Mouse (Mus musculus) olfactory bulb, adult 2 months (tissue): ENCODE results near the gene Pbld2. TPM values are rescaled to one million over a fixed set of nuclear protein-coding genes. Genes with fewer than 3 reads are reported as not detected.
"Not testable (repeated sequence)": the region's sequence is repeated elsewhere in the genome, so short reads cannot be mapped to it uniquely, and the experiment has no call there.

ENCODE experiments used
- H3K27ac ChIP-seq: fragments of 200-500 bp; 2 replicates; pipeline ENCODE4 v1.5.1; 2012; ENCODE audit warnings: low read depth, low read length; ENCODE audit not compliant: insufficient read depth
- H3K4me1 ChIP-seq: fragments of 200-500 bp; 2 replicates; pipeline ENCODE4 v1.6.1; 2012; ENCODE audit warnings: low read length; ENCODE audit not compliant: control insufficient read depth, insufficient read depth
- H3K4me3 ChIP-seq: fragments of 200-500 bp; 2 replicates; pipeline ENCODE4 v1.5.1; 2012; ENCODE audit warnings: mild to moderate bottlenecking, low read depth, low read length, moderate library complexity; ENCODE audit not compliant: insufficient read depth
- CTCF ChIP-seq: fragments of 200-500 bp; IDR thresholded peaks from 2 replicates; pipeline ENCODE4 v1.5.1; 2012; ENCODE audit warnings: low read depth, mild to moderate bottlenecking, low read length, moderate library complexity; ENCODE audit not compliant: insufficient read depth
- POLR2A ChIP-seq: fragments of 200-500 bp; IDR thresholded peaks from 2 replicates; pipeline ENCODE4 v1.6.1; 2012; ENCODE audit warnings: mild to moderate bottlenecking, low read depth, low read length, moderate library complexity; ENCODE audit not compliant: insufficient read depth
- WGBS: fragments of 180-500 bp; shearing (Covaris S2); methylation state at CpG from one replicate; pipeline ENCODE4 v1.1.7; 2018; 5-methylcytosine and 5-hydroxymethylcytosine counted together
- polyA plus RNA-seq: library from polyadenylated mRNA; stranded (reverse); fragments of >200 nt; gene quantifications from 2 replicates; pipeline ENCODE4 v1.2.4, GENCODE M21; 2012; ENCODE audit warnings: low replicate concordance; ENCODE audit not compliant: missing spikeins, insufficient read depth, insufficient read length

The Pbld2 gene
- polyA plus RNA-seq, 1 experiment = not detected

DNA sequence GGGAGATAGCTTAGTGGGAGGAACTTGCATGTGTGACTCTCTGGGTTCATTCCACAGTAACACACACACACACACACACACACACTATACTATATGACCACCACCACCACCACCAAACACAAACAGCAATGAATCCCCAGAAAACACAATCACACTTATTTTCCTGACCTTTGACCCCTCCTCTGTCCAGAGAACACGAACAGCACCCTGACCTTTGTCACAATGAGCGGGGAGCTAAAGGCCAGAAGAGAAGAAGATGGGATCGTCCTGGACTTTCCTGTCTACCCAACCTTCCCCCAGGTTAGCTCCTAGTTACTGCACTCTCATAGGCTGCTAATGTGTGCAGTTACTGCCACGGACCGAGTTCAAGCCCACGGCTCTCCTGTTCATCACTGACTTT is 27.9 kb downstream of the Pbld2 start:
- Histone ChIP-seq H3K4me1 (no peaks in the 10 kb centered on the region), H3K27ac (no peak overlapping the region), H3K4me3 (no peak overlapping the region)
- 88% methylated on average over 6 of the region's 6 CpGs for WGBS
- no peak for TF ChIP-seq CTCF
- TF ChIP-seq POLR2A = no peak

DNA sequence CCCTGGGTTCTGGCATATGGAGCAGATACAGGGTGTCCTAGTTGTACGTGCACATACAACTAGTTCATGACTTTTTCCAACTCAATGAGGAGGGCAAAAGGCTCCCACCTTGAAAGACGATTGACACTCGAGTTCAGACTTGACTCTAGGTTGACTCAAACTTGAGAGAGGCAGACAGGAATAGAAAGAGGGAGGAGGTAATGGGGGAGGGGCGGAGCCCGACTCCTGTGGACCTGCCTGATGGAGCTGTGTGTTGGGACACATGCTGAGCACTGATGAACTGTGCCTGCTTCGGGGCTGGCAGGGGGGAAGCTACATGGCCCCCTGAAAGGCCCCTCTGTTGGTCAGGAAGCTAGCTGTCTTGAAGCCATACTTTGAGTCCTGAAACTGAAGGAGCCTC is 28.9 kb downstream of the Pbld2 start:
- Histone ChIP-seq H3K4me1 (no peaks in the 10 kb centered on the region), H3K27ac (no peak overlapping the region), H3K4me3 (no peak overlapping the region)
- no peak for TF ChIP-seq CTCF
- no peak for TF ChIP-seq POLR2A
- WGBS = 66% methylated on average over 6 of the region's 6 CpGs

GRCm38 (mm10) chr10:63054071-63054470 is 30.0 kb downstream of the Pbld2 start:
- WGBS = 92% methylated on average over 6 of the region's 6 CpGs
- H3K27ac ChIP-seq, H3K4me3 ChIP-seq, H3K4me1 ChIP-seq: not testable (repeated sequence)

DNA sequence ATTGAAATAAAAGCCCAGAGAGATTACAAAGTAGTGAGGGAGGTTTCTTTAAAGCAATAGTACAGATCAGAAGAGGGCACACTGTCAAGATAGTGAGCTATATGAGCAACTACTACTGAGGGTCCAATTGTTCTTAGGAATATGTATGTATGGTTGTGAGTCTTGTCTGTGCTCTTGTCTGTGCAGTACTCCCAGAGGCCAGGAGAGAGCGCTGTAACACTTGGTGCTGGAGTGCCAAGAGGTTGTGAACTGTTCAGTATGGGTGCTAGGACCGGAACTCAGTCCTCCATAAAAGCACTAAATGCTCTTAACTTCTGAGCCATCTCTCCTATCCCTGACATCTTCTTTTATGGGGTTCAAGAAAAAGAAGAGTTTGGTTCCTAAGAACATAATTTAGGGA is 30.5 kb downstream of the Pbld2 start:
- H3K4me1 ChIP-seq = no peaks in the 10 kb centered on the region
- WGBS = 74% methylated on average over 2 of the region's 2 CpGs
- H3K27ac ChIP-seq = no peak overlapping the region
- H3K4me3 ChIP-seq = no peak overlapping the region
- TF ChIP-seq POLR2A (no peak), CTCF (no peak)

DNA sequence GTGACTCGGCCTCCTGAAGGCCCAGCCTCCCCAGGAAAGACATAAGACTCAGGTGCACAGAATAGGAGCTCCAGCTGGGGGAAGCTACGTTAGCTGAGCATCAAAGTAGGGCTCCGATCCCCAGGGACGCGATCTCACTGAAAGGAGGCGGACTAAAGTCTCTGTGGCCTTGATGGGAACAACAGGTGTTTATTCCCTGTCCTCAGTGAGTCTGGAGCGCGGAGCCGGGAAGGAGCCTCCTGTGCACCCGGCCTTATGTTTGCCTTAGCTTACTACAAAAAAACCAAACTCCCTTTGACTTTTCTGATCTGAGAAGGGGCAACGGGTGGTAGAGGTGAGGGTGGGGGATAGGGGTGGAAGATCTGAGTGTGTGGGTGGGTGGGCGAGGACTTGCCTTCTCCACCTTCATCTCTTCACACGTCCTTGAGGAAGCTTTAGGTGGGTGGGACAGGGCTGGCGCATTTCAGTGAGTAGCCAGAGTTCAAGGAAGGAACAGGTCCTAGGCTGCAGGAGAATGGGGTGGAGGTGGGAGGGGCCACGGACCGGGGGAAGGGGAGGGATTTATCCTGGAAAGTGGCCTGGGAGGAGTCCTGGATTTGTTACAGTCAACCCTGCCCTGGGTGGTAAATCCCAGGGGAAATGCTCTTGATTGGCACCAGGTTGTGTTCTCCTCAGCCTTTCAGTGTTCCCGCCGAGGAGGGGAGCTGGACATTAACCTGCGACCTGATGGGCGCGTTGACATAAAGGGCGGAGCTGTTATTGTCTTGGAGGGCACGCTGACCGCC is 33.0 kb downstream of the Pbld2 start:
- WGBS = 58% methylated on average over 24 of the region's 24 CpGs
- no peak for TF ChIP-seq POLR2A
- no peak for TF ChIP-seq CTCF
- H3K4me3 ChIP-seq = no peak overlapping the region
- no peaks in the 10 kb centered on the region for H3K4me1 ChIP-seq
- H3K27ac ChIP-seq = no peak overlapping the region

DNA sequence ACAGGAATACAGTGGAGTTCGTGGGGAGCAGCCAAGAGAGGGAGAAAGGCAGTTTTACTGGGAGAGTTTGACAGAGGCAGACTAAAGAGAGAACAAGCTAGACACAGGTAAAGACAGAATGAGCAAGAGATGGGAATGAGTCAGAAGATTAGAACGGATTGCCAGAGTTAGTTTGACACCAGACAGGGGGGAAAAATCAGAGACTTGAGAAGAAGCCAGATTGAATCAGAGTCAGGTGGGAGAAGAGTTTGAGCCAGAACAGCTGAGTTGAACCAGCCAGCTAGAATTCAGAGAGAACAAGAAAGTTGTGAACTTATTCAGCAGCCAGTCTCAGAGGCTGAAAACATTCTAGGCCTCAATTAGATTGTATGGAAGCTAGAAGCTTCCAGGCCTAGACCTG is 35.7 kb downstream of the Pbld2 start, which contains the start of gene Pbld1:
Pbld1 (plus strand) TSS at position 301 of the 400 bp plus-strand sequence.
- Histone ChIP-seq H3K27ac (no peak within 1 kb of the TSS), H3K4me3 (no peak within 1 kb of the TSS), H3K4me1 (no peaks in the 10 kb centered on the region)
- TF ChIP-seq CTCF (no peak), POLR2A (no peak)
- WGBS = 89% methylated on average over 2 of the region's 2 CpGs

- 64% methylated on average over 11 of the region's 11 CpGs for WGBS
- TF ChIP-seq CTCF = no peak
- TF ChIP-seq POLR2A = no peak
- no peak overlapping the region for H3K4me3 ChIP-seq
- no peaks in the 10 kb centered on the region for H3K4me1 ChIP-seq
- H3K27ac ChIP-seq = no peak overlapping the region
Observed at GRCm38 (mm10) chr10:63060406-63060805, 36.3 kb downstream of the Pbld2 start.

DNA sequence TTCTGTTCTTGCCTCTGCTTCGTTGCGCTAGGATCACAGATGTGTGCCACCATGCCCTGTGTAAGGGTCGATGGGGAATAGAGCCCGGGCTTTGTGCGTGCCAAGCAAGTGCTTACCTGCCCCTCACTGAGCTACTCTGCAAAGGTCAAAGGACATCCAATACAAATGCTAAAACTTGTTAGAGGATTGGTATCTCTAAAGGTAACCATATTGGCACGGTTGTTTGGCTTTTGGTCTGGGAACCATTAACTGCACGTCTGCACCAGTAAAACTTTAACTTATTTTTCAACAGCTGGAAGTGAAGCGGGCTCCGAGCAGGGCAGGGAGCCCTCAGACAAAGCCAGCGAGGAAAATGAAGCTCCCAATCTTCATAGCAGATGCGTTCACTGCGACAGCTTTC is 37.2 kb downstream of the Pbld2 start:
- WGBS = 91% methylated on average over 12 of the region's 12 CpGs
- Histone ChIP-seq H3K27ac (no peak overlapping the region), H3K4me1 (no peaks in the 10 kb centered on the region), H3K4me3 (no peak overlapping the region)
- no peak for TF ChIP-seq CTCF
- no peak for TF ChIP-seq POLR2A

DNA sequence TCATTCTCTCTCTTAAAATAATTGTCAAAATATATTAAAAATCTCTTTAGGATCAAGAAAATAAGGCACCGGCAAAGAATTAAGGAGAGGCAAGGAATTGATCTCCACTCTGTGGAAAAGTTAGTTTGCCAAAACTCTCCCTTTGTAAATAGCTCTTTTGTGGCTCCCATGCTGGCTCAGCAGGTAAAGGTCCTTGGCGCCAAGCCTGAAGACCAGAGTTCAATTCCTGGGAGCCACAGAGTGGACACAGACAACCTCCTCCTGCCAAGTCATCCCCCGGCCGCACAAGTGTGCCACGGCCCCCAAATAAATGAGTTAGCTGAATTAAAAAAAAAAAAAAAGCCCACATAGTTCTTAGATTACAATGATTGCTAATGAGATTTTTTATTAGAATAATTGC is 38.6 kb downstream of the Pbld2 start:
- no peak overlapping the region for H3K27ac ChIP-seq
- H3K4me1 ChIP-seq = no peaks in the 10 kb centered on the region
- TF ChIP-seq POLR2A (no peak), CTCF (no peak)
- WGBS = 85% methylated on average over 5 of the region's 5 CpGs
- H3K4me3 ChIP-seq = no peak overlapping the region

DNA sequence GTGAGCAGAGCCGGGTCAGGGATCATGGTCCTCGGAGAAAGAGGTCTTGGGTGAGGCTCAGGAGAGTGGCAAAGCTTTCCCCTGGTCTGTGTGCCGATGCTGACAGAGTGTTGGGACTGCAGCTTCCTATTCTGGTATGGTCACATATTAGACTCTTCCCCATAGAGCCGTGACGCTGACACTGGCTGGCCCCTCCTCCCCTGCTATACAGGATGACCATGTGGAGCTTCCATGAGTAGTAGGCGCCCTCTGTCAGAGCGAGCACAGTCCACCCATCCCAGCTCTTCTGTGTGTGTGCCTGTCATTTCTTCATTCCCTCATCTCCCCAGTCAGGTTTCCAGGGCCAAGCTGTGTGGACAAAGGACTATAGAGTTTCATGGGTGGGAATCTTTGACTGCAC is 39.2 kb downstream of the Pbld2 start:
- 89% methylated on average over 7 of the region's 7 CpGs for WGBS
- no peak overlapping the region for H3K4me3 ChIP-seq
- TF ChIP-seq POLR2A = no peak
- TF ChIP-seq CTCF = no peak
- H3K4me1 ChIP-seq = no peaks in the 10 kb centered on the region
- no peak overlapping the region for H3K27ac ChIP-seq

DNA sequence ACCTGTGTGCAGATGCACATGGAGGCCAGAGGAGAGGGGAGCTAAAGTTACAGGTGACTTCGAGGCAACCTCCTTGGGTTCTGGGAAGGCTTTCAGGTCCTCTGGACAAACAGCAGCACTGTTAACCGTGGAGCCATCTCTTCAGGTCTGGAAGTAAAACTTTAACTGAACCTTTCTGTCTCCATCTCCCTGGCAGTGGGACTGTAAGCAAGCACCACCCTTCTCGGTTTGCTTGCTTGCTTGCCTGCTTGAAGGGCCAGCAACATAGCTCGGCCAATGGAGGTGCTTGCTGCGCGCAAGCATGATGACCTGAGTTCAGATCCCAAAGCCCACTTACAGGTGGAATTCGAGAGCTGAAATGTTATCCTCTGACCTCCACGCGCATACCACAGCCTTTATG is 40.4 kb downstream of the Pbld2 start:
- 91% methylated on average over 9 of the region's 9 CpGs for WGBS
- Histone ChIP-seq H3K4me1 (no peaks in the 10 kb centered on the region), H3K4me3 (no peak overlapping the region), H3K27ac (no peak overlapping the region)
- TF ChIP-seq CTCF (no peak), POLR2A (no peak)
